14 mouse cellular contexts compared by ENCODE assay signal in the genomic region with DNA sequence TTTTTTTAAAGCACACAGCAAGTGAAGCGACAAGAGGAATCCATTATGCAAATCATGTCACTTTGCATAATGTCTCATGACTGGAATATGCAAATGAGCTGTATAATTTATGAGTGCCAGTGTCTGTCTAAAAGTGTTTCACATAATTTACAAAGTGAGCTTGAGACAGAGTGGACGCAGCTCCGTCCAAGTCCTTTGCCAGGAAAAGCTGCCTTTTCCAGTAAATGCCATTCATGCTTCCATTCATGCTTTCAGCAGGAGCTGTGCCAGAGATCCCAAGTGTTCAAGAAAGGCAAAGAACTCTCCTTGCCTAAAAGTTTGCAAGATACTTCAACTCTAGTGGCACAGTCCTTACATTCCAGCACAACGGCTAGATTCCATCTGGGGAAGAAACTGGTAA.
DNase-seq lines count a peak whose midpoint lies in the region; ATAC-seq lines count a peak whose summit lies in the region.
"Had no signal": no experiment of that assay in that cellular context is flagged by ENCODE, and none has a peak within 500 bp of the region (broad histone marks: within the 10 kb centered on the region; RNA-seq: fewer than 3 reads in every experiment).

No protein-coding gene starts in this region.

- H3K4me1 ChIP-seq in midbrain, embryonic 14.5 days (ENCODE audit: control insufficient read depth, insufficient read depth, low read length): peaks cover 15% of the 10 kb centered on the region; the same call in 1 of the 2 replicates
- peaks cover 4% of the 10 kb centered on the region; the same call in 1 of the 2 replicates for H3K4me1 ChIP-seq in midbrain, embryonic 10.5 days
- peaks cover 17% of the 10 kb centered on the region; the same call in 1 of the 2 replicates for H3K4me1 ChIP-seq in hindbrain, embryonic 12.5 days
- peaks cover 13% of the 10 kb centered on the region for H3K4me1 ChIP-seq in neural tube, embryonic 15.5 days
- H3K4me1 ChIP-seq: liver, embryonic 15.5 days had no signal

- peak overlapping the region; percentile 48 for H3K4me2 ChIP-seq in midbrain, embryonic 14.5 days (ENCODE audit: low read length)
- H3K4me2 ChIP-seq in hindbrain, embryonic 12.5 days (replicated peaks): peak overlapping the region; percentile 51
- H3K4me2 ChIP-seq in neural tube, embryonic 15.5 days: peak overlapping the region; percentile 58; the same call in 1 of the 2 replicates
- H3K4me2 ChIP-seq: liver, embryonic 15.5 days had no signal

- no peaks in the 10 kb centered on the region for H3K27me3 ChIP-seq in midbrain, embryonic 14.5 days (ENCODE audit: control insufficient read depth, insufficient read depth, low read length)
- H3K27me3 ChIP-seq in midbrain, embryonic 10.5 days (ENCODE audit: low read depth, poor library complexity, severe bottlenecking): no peaks in the 10 kb centered on the region
- no peaks in the 10 kb centered on the region for H3K27me3 ChIP-seq in hindbrain, embryonic 12.5 days
- H3K27me3 ChIP-seq in neural tube, embryonic 15.5 days (replicated peaks): no peaks in the 10 kb centered on the region
- H3K27me3 ChIP-seq: liver, embryonic 15.5 days had no signal

- 29% methylated on average over 4 of the region's 4 CpGs for WGBS in midbrain, embryonic 14.5 days
- 89% methylated on average over 4 of the region's 4 CpGs for WGBS in midbrain, embryonic 10.5 days
- WGBS in hindbrain, embryonic 12.5 days: 45% methylated on average over 4 of the region's 4 CpGs
- 22% methylated on average over 4 of the region's 4 CpGs for WGBS in neural tube, embryonic 15.5 days

- H3K9me3 ChIP-seq in midbrain, embryonic 14.5 days (ENCODE audit: control insufficient read depth, low read length): peaks cover 3% of the 10 kb centered on the region; the same call in 1 of the 2 replicates
- 0 out of 2 replicates have a peak, but pooled peaks cover 2% of the 10 kb centered on the region for H3K9me3 ChIP-seq in midbrain, embryonic 10.5 days (replicated peaks)
- H3K9me3 ChIP-seq in hindbrain, embryonic 12.5 days (replicated peaks): peaks cover 7% of the 10 kb centered on the region; the same call in 1 of the 2 replicates
- H3K9me3 ChIP-seq in neural tube, embryonic 15.5 days (replicated peaks): no peaks in the 10 kb centered on the region
- H3K9me3 ChIP-seq: liver, embryonic 15.5 days had no signal

- H3K9ac ChIP-seq in midbrain, embryonic 14.5 days (replicated peaks; ENCODE audit: low read length): no peak overlapping the region
- H3K9ac ChIP-seq in hindbrain, embryonic 12.5 days: no peak overlapping the region
- no peak overlapping the region for H3K9ac ChIP-seq in neural tube, embryonic 15.5 days (replicated peaks)
- H3K9ac ChIP-seq: liver, embryonic 15.5 days had no signal

- DNase-seq in midbrain, embryonic 14.5 days: peak; percentile 62
- no peak for DNase-seq in midbrain, embryonic 10.5 days (ENCODE audit: low spot score)
- peak; percentile 12 for DNase-seq in lung, postnatal 10 days
- DNase-seq in urinary bladder, postnatal 14 days (ENCODE audit: low spot score): no peak
- DNase-seq: cerebellum, adult 18-20 months; heart, adult 2 months; heart, postnatal 14 days; kidney, postnatal 36 days; right cerebral cortex, postnatal 14 days had no signal

- H3K27ac ChIP-seq in midbrain, embryonic 14.5 days (replicated peaks; ENCODE audit: low read depth, low read length): no peak overlapping the region
- H3K27ac ChIP-seq in midbrain, embryonic 10.5 days (replicated peaks): no peak overlapping the region
- peak overlapping the region; percentile 84 for H3K27ac ChIP-seq in hindbrain, embryonic 12.5 days
- no peak overlapping the region; the same call in 1 of the 2 replicates for H3K27ac ChIP-seq in neural tube, embryonic 15.5 days (replicated peaks)
- H3K27ac ChIP-seq: heart, adult 2 months; liver, embryonic 15.5 days had no signal

- ATAC-seq in midbrain, embryonic 14.5 days (ENCODE audit: low FRiP score, low TSS enrichment): no peak
- ATAC-seq in hindbrain, embryonic 12.5 days (ENCODE audit: low FRiP score): peak; percentile 30; the same call in 1 of the 2 replicates
- ATAC-seq in neural tube, embryonic 15.5 days (ENCODE audit: low FRiP score): no peak
- ATAC-seq in granulocyte monocyte progenitor cell, adult 5-6 weeks (replicated peaks; ENCODE audit: poor library complexity, severe bottlenecking): no peak
- ATAC-seq: intestine, postnatal 0 days had no signal

- H3K4me3 ChIP-seq in midbrain, embryonic 14.5 days (replicated peaks; ENCODE audit: low read depth, low read length): no peak overlapping the region
- H3K4me3 ChIP-seq in midbrain, embryonic 10.5 days: no peak overlapping the region
- no peak overlapping the region for H3K4me3 ChIP-seq in hindbrain, embryonic 12.5 days
- no peak overlapping the region for H3K4me3 ChIP-seq in neural tube, embryonic 15.5 days (replicated peaks)
- H3K4me3 ChIP-seq: heart, adult 2 months; liver, embryonic 15.5 days had no signal

- no peaks in the 10 kb centered on the region for H3K36me3 ChIP-seq in midbrain, embryonic 14.5 days (ENCODE audit: control insufficient read depth, insufficient read depth, low read length)
- H3K36me3 ChIP-seq in midbrain, embryonic 10.5 days: no peaks in the 10 kb centered on the region
- H3K36me3 ChIP-seq in hindbrain, embryonic 12.5 days: no peaks in the 10 kb centered on the region
- no peaks in the 10 kb centered on the region for H3K36me3 ChIP-seq in neural tube, embryonic 15.5 days
- H3K36me3 ChIP-seq: liver, embryonic 15.5 days had no signal

Comparison
In these comparisons a context has a peak if more than half of its experiments do, and no peak if none do; other contexts are left out.
1. DNase-seq: peak in midbrain, embryonic 14.5 days (single experiment) and lung, postnatal 10 days (single experiment); none in midbrain, embryonic 10.5 days (single experiment) and urinary bladder, postnatal 14 days (single experiment).
2. Peak in every context shown above with its lines, with median percentiles within 50 percentile points of each other: H3K4me2 ChIP-seq.